Mouse (Mus musculus) brown adipose tissue, adult 24 weeks (tissue): Measurements from ENCODE around the gene Gab2. TPM values are rescaled to one million over a fixed set of nuclear protein-coding genes. Genes with fewer than 3 reads are reported as not detected.

Experiments used
- H3K27ac ChIP-seq: fragments of 200-500 bp; replicated peaks from 2 replicates; pipeline ENCODE4 v1.5.1; 2012; ENCODE audit warnings: low read depth, mild to moderate bottlenecking, low read length
- H3K4me1 ChIP-seq: fragments of 200-500 bp; 2 replicates; pipeline ENCODE4 v1.6.1; 2012; ENCODE audit warnings: low read length, mixed read lengths; ENCODE audit not compliant: control insufficient read depth, insufficient read depth, insufficient read length
- H3K4me3 ChIP-seq: fragments of 200-500 bp; 2 replicates; pipeline ENCODE4 v1.5.1; 2012; ENCODE audit warnings: low read depth, mild to moderate bottlenecking, low read length, moderate library complexity; ENCODE audit not compliant: insufficient read depth
- polyA plus RNA-seq: library from polyadenylated mRNA; stranded (reverse); fragments of >200 nt; gene quantifications from 2 replicates; pipeline ENCODE4 v1.2.4, GENCODE M21; 2012; ENCODE audit not compliant: missing spikeins, insufficient read depth, insufficient read length

Gene Gab2
- polyA plus RNA-seq, 1 experiment = 10.0 TPM

DNA sequence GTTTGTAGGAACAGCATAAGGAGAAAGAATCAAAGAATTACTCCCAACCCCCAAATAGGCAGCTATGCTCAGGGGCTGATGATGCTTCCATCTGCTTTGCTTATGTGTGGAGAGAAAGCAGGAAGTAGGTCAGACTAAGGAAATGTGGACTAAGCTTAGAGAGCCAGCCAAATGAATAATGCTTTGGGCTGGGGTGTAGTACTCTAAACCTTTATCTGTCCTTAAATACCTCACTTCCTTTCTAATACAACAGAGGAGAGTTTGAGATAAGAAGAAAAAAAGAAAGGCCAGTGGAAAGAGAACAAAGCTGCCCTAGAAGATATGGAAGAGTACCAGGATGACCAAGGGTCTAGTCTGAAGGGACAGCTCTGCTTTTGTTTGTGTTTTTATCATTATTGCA lies 189.0 kb downstream of the Gab2 start:
- Histone ChIP-seq H3K4me3 (no peak overlapping the region), H3K27ac (0 out of 2 replicates have a peak overlapping the region, but pooled peaks have one; percentile 53)

DNA sequence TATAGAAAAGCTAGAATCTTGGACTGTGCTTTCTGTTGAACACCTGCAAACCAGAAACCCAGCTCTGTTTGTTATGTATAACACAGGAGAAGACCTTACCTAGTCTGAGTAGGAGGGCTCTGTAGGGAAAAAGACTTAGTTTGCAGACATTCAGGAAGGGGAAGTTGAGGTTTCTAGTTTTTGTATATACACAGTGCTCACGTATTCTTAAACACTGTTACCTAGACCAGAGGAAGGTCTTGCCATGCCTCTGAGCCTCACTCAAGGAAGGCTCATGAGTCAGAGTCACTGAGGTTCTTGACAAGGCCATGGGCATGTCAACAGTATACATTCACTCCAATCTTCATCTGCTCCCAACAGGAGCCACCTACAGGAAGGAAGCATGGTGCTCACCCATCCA lies 189.7 kb downstream of the Gab2 start:
- H3K4me1 ChIP-seq = no peaks in the 10 kb centered on the region
- no peak overlapping the region for H3K27ac ChIP-seq
- no peak overlapping the region for H3K4me3 ChIP-seq

More for the DNA sequence above, 189.0 kb downstream of the Gab2 start:
- no peaks in the 10 kb centered on the region for H3K4me1 ChIP-seq

DNA sequence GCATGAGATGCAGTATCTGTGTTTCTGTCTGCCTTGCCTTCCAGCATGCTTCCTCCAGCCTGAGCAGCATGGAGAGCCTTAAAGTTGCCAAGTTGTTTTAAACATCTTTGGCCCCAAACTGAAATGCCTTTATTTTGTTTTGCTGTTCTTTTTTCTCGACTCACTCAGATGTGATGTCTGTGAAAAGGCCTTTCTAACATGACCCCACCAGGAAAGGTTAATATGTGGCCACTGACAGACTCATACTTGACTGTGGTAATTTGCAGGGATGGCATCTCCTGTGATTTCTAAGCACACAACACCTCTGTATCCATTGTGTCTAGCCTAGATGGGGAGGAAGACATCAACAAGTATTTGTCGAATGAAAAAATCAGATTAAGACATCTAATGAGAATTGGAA lies 215.6 kb downstream of the Gab2 start:
- H3K27ac ChIP-seq = no peak overlapping the region
- no peak overlapping the region for H3K4me3 ChIP-seq
- no peaks in the 10 kb centered on the region for H3K4me1 ChIP-seq

DNA sequence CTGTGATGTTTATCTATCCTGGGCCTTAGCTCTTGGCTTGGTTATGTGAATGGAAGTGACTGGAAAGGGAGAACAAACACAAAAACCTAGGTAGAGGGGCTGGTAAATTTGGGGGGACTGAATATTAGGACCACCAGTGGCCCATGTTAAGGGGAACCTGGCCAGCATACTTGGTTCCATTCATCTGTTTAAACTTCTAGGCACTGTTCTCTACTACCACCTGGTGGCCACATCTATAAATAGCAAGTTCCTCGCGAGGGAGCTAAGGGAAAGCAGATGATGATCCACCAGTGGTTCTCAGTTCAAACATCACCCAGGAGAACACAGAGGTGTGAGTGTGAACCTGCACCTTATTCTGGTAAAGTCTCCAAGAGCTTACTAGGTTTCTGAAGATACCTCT lies 216.1 kb downstream of the Gab2 start:
- no peak overlapping the region for H3K27ac ChIP-seq
- no peaks in the 10 kb centered on the region for H3K4me1 ChIP-seq

DNA sequence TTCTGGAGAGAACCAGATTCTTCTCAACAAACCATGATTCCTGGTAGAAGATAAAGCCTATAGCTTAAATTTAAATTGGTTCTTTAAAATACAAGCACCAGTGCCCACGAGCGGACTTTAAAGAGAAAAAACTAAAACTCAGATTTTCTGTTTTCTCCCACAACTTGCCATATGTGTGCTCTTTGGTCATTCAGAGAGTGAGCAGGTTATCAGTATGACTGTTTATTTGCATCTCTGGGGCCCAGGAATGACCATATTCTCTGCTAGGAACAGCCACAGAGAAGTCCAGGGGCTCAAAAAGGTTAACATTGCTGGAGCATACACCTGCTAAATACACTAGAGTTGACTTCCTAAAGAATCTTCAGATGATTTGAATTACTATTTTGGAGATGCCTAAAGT lies 216.9 kb downstream of the Gab2 start:
- Histone ChIP-seq H3K4me3 (no peak overlapping the region), H3K4me1 (no peaks in the 10 kb centered on the region), H3K27ac (no peak overlapping the region)

More for the DNA sequence above, 216.1 kb downstream of the Gab2 start:
- no peak overlapping the region for H3K4me3 ChIP-seq

DNA sequence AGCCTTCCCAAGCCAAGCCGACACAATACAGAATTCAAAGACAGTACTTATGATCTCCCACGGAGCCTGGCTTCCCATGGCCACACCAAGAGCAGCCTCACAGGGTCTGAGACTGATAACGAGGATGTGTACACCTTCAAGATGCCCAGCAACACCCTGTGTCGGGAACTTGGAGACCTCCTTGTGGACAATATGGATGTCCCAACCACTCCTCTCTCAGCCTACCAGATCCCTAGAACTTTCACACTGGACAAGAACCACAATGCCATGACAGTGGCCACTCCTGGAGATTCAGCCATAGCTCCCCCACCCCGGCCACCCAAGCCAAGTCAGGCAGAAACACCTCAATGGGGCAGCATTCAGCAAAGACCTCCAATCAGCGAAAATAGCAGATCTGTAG lies 217.6 kb downstream of the Gab2 start:
- no peak overlapping the region for H3K27ac ChIP-seq
- H3K4me3 ChIP-seq = no peak overlapping the region
- H3K4me1 ChIP-seq = no peaks in the 10 kb centered on the region

DNA sequence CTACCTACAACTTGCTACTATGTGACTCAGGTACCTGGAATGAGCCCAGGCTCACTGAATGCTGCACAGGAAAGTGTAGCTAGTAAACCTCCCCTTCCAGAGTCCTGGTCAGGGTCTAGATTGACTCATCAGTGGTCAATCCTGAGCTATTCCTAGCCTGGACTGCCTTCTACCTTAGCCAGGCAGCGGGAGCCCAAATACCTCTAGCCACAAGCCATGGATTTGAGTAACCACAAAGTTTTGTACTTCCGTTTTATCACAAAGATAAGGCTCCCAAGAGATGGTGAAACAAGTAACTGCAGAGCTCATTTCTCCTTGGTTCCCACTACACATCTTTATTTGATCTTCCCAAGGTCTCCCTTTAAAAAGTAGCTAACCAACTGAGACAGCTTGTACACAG lies 219.5 kb downstream of the Gab2 start:
- no peak overlapping the region for H3K4me3 ChIP-seq
- H3K27ac ChIP-seq = no peak overlapping the region
- no peaks in the 10 kb centered on the region for H3K4me1 ChIP-seq

DNA sequence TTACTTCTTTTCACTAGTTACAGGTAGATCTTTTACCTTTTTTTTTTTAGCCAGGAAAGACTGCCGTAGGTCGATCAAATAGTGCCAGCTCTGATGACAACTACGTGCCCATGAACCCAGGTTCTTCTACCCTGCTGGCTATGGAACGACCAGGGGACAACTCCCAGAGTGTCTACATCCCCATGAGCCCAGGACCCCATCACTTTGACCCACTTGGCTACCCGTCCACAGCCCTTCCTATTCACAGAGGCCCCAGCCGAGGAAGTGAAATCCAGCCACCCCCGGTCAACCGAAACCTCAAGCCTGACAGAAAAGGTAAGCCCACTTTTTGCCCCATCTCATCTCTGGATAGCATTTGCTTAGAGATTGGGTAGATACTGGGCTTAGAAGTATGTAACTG lies 219.9 kb downstream of the Gab2 start:
- Histone ChIP-seq H3K4me3 (no peak overlapping the region), H3K4me1 (no peaks in the 10 kb centered on the region), H3K27ac (no peak overlapping the region)

DNA sequence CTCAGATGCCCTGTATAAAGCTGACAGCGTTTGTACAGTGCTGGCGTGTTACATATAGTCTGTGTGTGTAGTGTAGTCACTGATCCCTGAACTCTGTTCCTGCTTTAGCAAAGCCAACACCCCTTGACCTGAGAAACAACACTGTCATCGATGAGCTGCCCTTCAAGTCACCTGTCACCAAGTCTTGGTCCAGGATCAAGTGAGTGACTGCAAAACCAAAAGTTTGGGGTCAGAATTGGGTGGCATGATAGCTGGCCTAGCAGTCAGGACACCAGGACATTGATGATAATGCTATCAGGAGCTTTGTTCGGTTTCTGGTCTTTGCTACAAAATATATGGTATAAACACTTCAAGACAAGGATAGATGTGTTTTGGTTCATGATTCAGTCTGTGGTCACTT lies 220.9 kb downstream of the Gab2 start:
- Histone ChIP-seq H3K4me3 (no peak overlapping the region), H3K27ac (no peak overlapping the region), H3K4me1 (no peaks in the 10 kb centered on the region)

DNA sequence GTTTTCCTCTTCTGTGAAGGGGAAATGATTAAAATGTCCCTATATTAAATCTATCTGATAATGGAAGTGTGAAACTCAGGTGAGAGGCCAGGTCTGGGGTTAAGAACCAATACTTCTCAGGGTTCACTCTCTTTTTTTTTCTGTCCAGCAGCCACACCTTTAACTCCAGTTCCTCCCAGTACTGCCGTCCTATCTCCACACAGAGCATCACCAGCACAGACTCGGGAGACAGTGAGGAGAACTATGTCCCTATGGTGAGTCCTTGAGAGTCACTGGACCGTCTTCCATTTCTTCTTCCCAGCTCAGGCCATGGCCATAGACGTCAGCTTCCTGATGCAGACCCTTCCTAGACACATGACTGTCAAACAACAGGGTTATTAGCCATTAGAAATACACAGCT lies 221.5 kb downstream of the Gab2 start:
- Histone ChIP-seq H3K27ac (no peak overlapping the region), H3K4me1 (no peaks in the 10 kb centered on the region), H3K4me3 (no peak overlapping the region)

DNA sequence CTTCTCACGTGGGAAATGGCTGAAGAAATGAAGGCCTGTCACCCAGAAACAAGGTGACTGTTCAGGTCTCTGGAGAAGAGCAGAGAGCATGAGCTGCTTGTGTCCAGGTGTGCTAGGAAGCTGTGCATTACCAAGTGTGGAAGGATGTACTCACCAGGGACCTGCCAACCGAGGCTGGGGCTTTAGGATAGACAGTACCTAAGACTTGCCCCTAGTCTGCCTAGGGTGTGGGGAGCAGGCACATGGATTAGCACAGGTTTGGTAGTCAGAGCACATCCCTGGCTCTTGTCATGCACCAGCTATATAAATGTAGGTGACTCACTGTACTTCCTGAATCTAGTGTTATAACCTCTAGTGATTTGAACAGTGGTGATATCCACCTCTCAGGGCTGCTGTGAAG lies 222.2 kb downstream of the Gab2 start:
- Histone ChIP-seq H3K4me1 (no peaks in the 10 kb centered on the region), H3K27ac (no peak overlapping the region), H3K4me3 (no peak overlapping the region)

DNA sequence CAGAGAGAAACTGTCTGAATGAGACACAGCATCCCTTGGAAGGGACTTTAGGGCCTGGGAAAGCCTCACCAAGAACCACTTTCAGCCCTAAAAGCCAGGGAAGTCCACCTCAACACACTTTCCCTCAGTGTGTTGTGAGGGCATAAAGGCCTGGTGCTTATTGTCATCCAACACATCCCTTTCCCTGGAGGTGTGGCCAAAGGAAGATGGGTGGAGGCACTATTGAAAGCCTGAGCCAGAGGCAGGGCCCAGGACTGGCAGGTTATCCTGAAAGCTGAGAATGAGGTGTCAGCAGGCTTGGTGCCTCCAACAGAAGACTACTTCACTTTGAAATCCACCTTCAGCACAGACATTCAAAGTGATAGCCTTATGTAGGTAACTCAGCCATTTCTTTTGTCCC lies 223.1 kb downstream of the Gab2 start:
- H3K4me1 ChIP-seq = no peaks in the 10 kb centered on the region
- H3K27ac ChIP-seq = no peak overlapping the region
- H3K4me3 ChIP-seq = no peak overlapping the region

DNA sequence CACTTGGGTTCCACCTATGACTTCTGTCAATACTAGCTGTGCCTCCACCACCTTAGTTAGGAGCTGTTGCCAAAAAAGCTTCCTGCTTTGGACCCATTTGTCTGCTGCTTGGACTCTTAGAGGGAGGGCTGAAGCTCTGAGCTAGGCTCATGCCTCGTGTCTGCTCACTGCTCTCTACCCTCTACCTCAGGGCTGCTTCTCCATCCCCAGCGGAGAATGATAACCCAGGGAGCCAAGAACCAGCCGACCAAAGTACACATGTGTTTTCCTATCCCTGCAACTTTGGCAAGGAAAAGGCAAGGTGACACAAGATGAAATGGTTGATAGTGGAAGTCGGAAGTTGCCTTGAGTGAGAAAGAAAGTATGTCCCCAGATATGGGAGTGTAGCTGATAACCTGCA lies 223.8 kb downstream of the Gab2 start:
- no peak overlapping the region for H3K27ac ChIP-seq
- no peaks in the 10 kb centered on the region for H3K4me1 ChIP-seq
- H3K4me3 ChIP-seq = no peak overlapping the region

DNA sequence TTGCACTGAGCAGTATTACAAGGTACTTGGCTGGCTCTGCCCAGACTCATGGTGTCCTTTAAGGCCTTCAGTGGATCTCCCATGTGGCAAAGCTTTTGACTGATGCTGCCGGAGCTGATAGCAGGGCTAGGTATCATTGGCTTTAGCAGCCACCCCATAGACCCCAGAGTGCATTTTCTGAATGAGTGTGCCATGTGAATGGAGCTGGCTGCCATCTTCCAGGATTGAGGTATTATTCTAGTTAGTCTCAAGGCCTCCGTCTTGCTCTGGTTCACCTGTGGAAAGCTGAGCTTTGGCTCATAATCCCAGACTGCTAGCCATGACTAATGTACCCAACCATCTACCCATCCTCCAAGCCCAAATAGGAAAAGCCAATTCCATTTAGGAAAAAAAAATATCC lies 225.4 kb downstream of the Gab2 start:
- no peaks in the 10 kb centered on the region for H3K4me1 ChIP-seq
- no peak overlapping the region for H3K4me3 ChIP-seq
- H3K27ac ChIP-seq = no peak overlapping the region

DNA sequence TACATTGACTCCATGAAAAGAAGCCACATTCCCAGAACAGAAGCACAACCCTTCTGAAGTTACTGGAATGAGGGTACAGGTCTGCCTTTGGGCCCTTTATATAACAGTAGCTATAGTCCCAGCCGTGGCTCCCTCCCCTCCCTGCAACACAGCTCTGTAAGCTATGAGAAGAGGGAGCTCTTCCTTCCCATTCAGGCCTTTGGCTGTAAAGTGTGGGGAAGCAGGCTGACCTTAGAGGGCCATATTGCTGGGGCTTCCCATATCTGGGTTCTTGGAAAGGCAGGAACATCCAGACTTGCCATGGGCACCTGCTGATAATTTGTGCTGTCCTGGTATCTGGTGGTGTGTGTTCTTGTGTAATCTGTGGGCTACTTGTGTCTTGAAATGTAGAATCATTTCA lies 226.2 kb downstream of the Gab2 start:
- no peak overlapping the region for H3K27ac ChIP-seq
- no peaks in the 10 kb centered on the region for H3K4me1 ChIP-seq
- no peak overlapping the region for H3K4me3 ChIP-seq

DNA sequence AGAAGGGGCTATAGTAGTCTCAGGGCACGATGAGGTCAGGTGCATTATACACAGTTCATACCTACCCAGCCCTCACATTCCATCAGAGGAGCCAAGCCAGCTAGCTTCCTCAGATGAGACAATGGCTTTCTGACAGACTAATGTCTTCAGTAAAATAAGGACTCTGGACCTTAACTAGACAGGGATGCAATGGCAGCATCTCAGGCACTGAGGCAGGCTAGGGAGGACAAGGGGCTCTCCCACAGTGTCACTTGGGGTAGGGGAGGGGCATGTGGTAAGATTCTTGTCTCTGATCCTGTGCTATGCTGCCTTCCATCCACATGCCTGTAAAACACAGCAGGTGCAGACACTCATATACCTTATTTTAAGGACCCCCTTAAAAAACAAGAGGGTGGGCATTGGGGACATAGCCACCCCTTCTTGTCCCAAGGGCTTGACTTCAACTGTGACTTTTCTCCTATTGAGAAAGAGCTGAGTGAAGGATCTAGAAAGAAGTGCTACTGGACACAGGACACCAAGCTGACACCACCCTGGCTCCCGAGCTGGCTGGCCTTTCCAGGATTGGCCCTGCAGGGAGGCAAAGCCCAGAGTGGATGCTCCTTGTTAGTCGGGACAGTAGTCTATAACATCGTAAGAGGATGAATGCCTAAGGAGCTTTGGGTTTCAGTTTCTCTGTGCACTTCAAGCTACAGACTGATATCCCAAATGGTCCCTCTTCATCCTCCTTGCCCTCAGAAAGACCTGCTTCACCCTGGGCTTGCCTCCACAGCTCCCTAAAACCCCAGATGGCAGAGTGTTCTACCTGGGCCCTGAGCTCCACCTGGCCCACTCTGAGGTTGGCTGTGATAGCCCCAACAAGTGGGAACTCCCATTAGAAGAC lies 228.3 kb downstream of the Gab2 start:
- Histone ChIP-seq H3K4me1 (no peaks in the 10 kb centered on the region), H3K4me3 (no peak overlapping the region), H3K27ac (no peak overlapping the region)
